Mouse (Mus musculus): ENCODE measurements at regions not wholly inside any gene's neighbourhood (a gene's known extent, or its start where the extent isn't known, plus 50 kb on each side); places are given as distances from the start of the nearest gene placed in this dataset.

GRCm38 (mm10) chr12:106186501-106186900 lies 176.5 kb downstream of the Vrk1 start:
- DNase-seq (ENCODE audit: low spot score in 2 of 2), result no peak

GRCm38 (mm10) chr12:106191771-106192170 lies 181.7 kb downstream of the Vrk1 start:
- no peak for DNase-seq (ENCODE audit: low spot score in 2 of 2)

- DNase-seq (ENCODE audit: low spot score in 2 of 2), result no peak
Observed at GRCm38 (mm10) chr12:106199302-106199701, 189.3 kb downstream of the Vrk1 start.

- no peak for DNase-seq (ENCODE audit: low spot score in 2 of 2)
Observed at GRCm38 (mm10) chr12:106203526-106203925, 193.5 kb downstream of the Vrk1 start.

- DNase-seq (ENCODE audit: low spot score in 2 of 2), result no peak
Observed at GRCm38 (mm10) chr12:106210959-106211358, 200.9 kb downstream of the Vrk1 start.

GRCm38 (mm10) chr12:106211488-106211887 lies 201.5 kb downstream of the Vrk1 start:
- no peak for DNase-seq (ENCODE audit: low spot score in 2 of 2)

GRCm38 (mm10) chr12:106212397-106212796 lies 202.4 kb downstream of the Vrk1 start:
- no peak for DNase-seq (ENCODE audit: low spot score in 2 of 2)

GRCm38 (mm10) chr12:106220071-106220470 lies 210.0 kb downstream of the Vrk1 start:
- DNase-seq (ENCODE audit: low spot score in 2 of 2), result no peak

- DNase-seq (ENCODE audit: low spot score in 2 of 2), result no peak
Observed at GRCm38 (mm10) chr12:106226276-106226675, 216.2 kb downstream of the Vrk1 start.

- no peak for DNase-seq (ENCODE audit: low spot score in 2 of 2)
Observed at GRCm38 (mm10) chr12:106226776-106227562, 216.9 kb downstream of the Vrk1 start.

- DNase-seq (ENCODE audit: low spot score in 2 of 2), result no peak
Observed at GRCm38 (mm10) chr12:106227563-106227840, 217.5 kb downstream of the Vrk1 start.

GRCm38 (mm10) chr12:106245178-106245840 lies 235.3 kb downstream of the Vrk1 start:
- DNase-seq (ENCODE audit: low spot score in 2 of 2), result no peak

GRCm38 (mm10) chr12:106273591-106273990 lies 263.6 kb downstream of the Vrk1 start:
- DNase-seq (ENCODE audit: low spot score in 2 of 2), result no peak

- no peak for DNase-seq (ENCODE audit: low spot score in 2 of 2)
Observed at GRCm38 (mm10) chr12:106277886-106278285, 267.9 kb downstream of the Vrk1 start.

GRCm38 (mm10) chr12:106282491-106283106 lies 272.6 kb downstream of the Vrk1 start:
- DNase-seq (ENCODE audit: low spot score in 2 of 2), result no peak

GRCm38 (mm10) chr12:106284814-106285213 lies 274.8 kb downstream of the Vrk1 start:
- no peak for DNase-seq (ENCODE audit: low spot score in 2 of 2)

GRCm38 (mm10) chr12:106288791-106289515 lies 278.9 kb downstream of the Vrk1 start:
- DNase-seq (ENCODE audit: low spot score in 2 of 2), result no peak

GRCm38 (mm10) chr12:106291476-106292046 lies 281.5 kb downstream of the Vrk1 start:
- no peak for DNase-seq (ENCODE audit: low spot score in 2 of 2)

- no peak for DNase-seq (ENCODE audit: low spot score in 2 of 2)
Observed at GRCm38 (mm10) chr12:106293117-106293516, 283.1 kb downstream of the Vrk1 start.

- no peak for DNase-seq (ENCODE audit: low spot score in 2 of 2)
Observed at GRCm38 (mm10) chr12:106295596-106295995, 285.6 kb downstream of the Vrk1 start.

GRCm38 (mm10) chr12:106302617-106303016 lies 292.6 kb downstream of the Vrk1 start:
- DNase-seq (ENCODE audit: low spot score in 2 of 2), result no peak

Data from frontal cortex, postnatal 10 days (tissue).